Mouse (Mus musculus) limb, embryonic 11.5 days (tissue): ENCODE measurements at regions not wholly inside any gene's neighbourhood (a gene's known extent, or its start where the extent isn't known, plus 50 kb on each side); places are given as distances from the start of the nearest gene placed in this dataset.
A peak's percentile ranks its signal among the peaks of the same experiment; 100 is the strongest.

Experiments
- ATAC-seq: fragments of 200-750 bp; cut with Nextera tagmentation; 2 replicates; pipeline ENCODE4 v1.8.0; 2017; ENCODE audit warnings: low read depth; ENCODE audit not compliant: insufficient number of reproducible peaks, low FRiP score, low TSS enrichment
- DNase-seq: peaks from one replicate; pipeline ENCODE4 v3.0.0-alpha.2; 2015; ENCODE audit warnings: low spot score
- H3K27ac ChIP-seq: fragments of 300-500 bp; sonication (generic); replicated peaks from 2 replicates; pipeline ENCODE4 v1.5.1; 2014; ENCODE audit warnings: low read depth, mild to moderate bottlenecking, low read length
- H3K27me3 ChIP-seq: fragments of 300-500 bp; sonication (generic); 2 replicates; pipeline ENCODE4 v1.6.1; 2014; ENCODE audit warnings: mild to moderate bottlenecking, low read length, mixed read lengths; ENCODE audit not compliant: control insufficient read depth, insufficient read depth
- H3K36me3 ChIP-seq: fragments of 300-500 bp; sonication (generic); 2 replicates; pipeline ENCODE4 v1.6.1; 2014; ENCODE audit warnings: mild to moderate bottlenecking, low read length, moderate library complexity, mixed read lengths; ENCODE audit not compliant: control insufficient read depth, insufficient read depth
- H3K4me1 ChIP-seq: fragments of 300-500 bp; sonication (generic); 2 replicates; pipeline ENCODE4 v1.6.1; 2014; ENCODE audit warnings: low read length, mixed read lengths; ENCODE audit not compliant: control insufficient read depth, insufficient read depth
- H3K4me2 ChIP-seq: fragments of 300-500 bp; sonication (generic); 2 replicates; pipeline ENCODE4 v1.6.1; 2014; ENCODE audit warnings: low read depth, mild to moderate bottlenecking, moderate library complexity; ENCODE audit not compliant: severe bottlenecking
- H3K4me3 ChIP-seq: fragments of 300-500 bp; sonication (generic); 2 replicates; pipeline ENCODE4 v1.5.1; 2014; ENCODE audit warnings: low read depth, low read length
- H3K9ac ChIP-seq: fragments of 300-500 bp; sonication (generic); 2 replicates; pipeline ENCODE4 v1.6.1; 2014; ENCODE audit warnings: mild to moderate bottlenecking, low read length
- H3K9me3 ChIP-seq: fragments of 300-500 bp; sonication (generic); 2 replicates; pipeline ENCODE4 v1.6.1; 2016; ENCODE audit warnings: low read length; ENCODE audit not compliant: control insufficient read depth
- WGBS: fragments of 180-500 bp; shearing (Covaris S2); extraction: QIAGEN DNeasy Blood & Tissue Kit; methylation state at CpG from one replicate; pipeline ENCODE4 v1.1.7; 2014; 5-methylcytosine and 5-hydroxymethylcytosine counted together

DNA sequence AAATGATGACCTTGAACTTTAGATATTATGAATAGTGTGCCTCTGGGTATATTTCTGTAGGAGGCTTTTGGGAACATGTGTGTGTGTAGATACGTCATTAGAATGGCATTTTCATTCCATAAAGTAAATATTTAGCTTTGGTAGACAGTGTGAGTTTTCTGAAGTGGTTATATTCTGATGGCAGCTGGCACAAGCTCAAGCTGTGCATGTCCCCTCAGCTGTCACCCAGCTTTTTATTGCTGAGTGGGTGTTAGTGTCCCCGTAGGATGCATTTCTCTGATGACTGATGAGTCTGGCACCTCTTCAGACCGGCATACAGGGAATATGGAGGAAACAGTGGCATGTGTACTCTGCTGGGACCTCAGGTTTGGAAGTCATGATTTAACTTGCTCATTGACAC is 96.7 kb downstream of the Bod1 start:
- H3K9ac ChIP-seq: no peak overlapping the region
- no peak for ATAC-seq
- 73% methylated on average over 3 of the region's 3 CpGs for WGBS

DNA sequence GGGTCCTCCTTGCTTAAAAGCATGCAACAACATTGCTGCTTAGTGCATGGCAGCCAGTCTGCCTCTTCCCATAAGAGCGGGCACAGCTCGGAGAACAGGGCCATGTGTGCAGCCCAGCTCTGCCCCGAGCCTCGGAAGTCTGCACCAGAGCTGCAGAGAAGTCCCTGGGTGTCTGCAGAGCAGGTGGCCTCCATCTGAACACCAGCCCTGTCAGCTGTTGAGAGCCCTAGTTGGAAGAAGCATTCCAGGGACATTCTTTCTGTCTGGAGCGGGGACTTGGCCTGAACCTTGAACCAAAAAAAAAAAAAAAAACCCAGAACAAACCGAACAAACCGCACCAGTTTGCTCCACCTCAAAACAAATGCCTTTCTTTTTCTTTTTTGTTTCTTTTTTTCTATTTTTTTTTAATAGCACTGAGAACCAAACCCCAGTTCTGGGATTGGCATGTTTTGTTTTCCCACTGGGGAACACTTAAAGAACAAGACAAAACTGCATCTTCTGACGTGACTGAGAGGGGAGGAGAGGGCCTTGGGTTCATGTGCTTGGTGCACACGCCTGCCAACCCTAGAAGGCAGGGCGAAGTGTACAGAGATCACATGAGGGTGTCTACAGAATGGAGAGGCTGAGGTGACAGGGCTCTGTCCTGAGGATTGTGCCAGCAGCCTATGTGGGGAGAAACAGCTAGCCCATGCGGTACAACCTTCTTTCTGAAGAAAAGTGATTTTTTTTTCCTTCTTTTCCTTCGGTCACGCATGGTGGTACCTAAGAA is 106.8 kb downstream of the Bod1 start:
- DNase-seq (no peak), ATAC-seq (no peak)
- H3K4me1 ChIP-seq: no peaks in the 10 kb centered on the region
- no peaks in the 10 kb centered on the region for H3K36me3 ChIP-seq
- no peak overlapping the region for H3K4me2 ChIP-seq
- no peak overlapping the region for H3K9ac ChIP-seq
- 81% methylated on average over 13 of the region's 13 CpGs for WGBS
- no peak overlapping the region for H3K4me3 ChIP-seq
- H3K27ac ChIP-seq: no peak overlapping the region
- H3K27me3 ChIP-seq: no peaks in the 10 kb centered on the region
- H3K9me3 ChIP-seq: no peaks in the 10 kb centered on the region

More for the DNA sequence above, 96.7 kb downstream of the Bod1 start:
- no peaks in the 10 kb centered on the region for H3K36me3 ChIP-seq
- no peak for DNase-seq
- H3K4me3 ChIP-seq: no peak overlapping the region
- H3K27ac ChIP-seq: no peak overlapping the region
- H3K4me1 ChIP-seq: no peaks in the 10 kb centered on the region
- H3K4me2 ChIP-seq: no peak overlapping the region
- no peaks in the 10 kb centered on the region for H3K27me3 ChIP-seq
- H3K9me3 ChIP-seq: no peaks in the 10 kb centered on the region

DNA sequence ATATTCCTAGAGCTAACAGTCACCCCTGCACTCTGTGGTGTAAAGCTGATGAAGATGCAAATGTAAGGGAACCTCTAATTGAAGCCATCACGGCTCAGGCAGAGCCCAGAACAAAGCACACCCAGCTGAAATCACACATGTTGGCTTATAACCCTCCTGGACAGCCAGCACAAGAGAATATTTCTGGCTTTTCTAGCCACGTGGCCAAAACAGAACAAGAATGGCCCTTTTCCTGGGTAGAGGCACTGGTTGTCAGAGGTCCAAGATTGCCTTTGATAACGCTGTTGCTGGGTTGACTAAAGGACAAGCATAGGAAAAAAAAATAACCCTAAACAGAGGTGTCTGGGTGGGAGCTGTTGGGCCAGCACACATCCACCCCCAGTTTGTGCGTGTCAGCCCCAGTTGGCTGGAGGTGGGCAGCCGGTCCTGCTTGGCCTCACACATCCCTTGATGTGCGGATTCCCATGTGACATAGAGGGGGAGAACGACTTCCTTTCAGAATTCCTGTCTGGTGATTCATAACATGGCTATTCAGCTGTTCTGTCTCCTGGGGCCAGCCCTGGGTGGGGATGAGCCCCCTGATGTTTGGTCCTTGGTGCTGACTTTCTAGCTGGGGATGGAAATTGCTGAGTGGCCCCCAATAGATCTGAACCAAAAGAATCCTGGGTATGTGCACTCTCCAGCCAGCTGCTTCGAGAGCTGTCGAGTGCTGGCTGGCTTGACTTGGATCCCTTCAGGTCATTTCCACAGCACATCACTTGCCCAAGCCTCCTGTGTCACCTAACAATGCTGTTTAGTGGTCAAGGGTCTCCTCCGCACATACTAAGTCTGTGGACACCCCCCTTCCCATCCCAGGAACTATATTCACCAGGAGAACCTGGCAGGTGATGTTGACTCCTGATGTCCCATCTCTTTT is 107.6 kb downstream of the Bod1 start:
- Histone ChIP-seq H3K27ac (no peak overlapping the region), H3K4me1 (no peaks in the 10 kb centered on the region), H3K27me3 (no peaks in the 10 kb centered on the region), H3K36me3 (no peaks in the 10 kb centered on the region), H3K9ac (no peak overlapping the region), H3K9me3 (no peaks in the 10 kb centered on the region), H3K4me2 (no peak overlapping the region), H3K4me3 (no peak overlapping the region)
- no peak for ATAC-seq
- 65% methylated on average over 10 of the region's 10 CpGs for WGBS
- DNase-seq: no peak

DNA sequence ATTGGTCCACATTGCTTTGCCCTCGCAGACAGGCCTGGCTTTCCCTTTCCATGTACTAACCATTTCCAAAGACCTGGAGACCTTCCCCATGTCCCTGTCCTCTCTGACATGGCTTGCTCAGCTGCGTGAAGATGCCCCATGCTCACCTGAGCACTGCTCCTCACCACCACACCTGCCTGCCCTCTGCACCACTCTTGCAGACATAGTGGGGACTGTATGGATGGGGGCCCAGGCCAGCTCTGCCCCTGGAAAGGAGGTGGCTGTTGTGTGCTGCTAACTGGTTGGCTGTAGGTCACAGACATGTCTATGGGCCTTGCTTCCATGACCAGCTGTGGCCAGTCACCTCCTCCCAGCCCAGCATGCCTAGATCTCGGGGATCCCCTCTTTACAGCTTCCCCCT is 108.7 kb downstream of the Bod1 start:
- WGBS: 87% methylated on average over 3 of the region's 3 CpGs
- Histone ChIP-seq H3K4me3 (no peak overlapping the region), H3K9ac (no peak overlapping the region), H3K4me1 (no peaks in the 10 kb centered on the region), H3K36me3 (no peaks in the 10 kb centered on the region), H3K4me2 (no peak overlapping the region), H3K27ac (no peak overlapping the region), H3K27me3 (no peaks in the 10 kb centered on the region), H3K9me3 (no peaks in the 10 kb centered on the region)
- no peak for DNase-seq
- ATAC-seq: no peak

DNA sequence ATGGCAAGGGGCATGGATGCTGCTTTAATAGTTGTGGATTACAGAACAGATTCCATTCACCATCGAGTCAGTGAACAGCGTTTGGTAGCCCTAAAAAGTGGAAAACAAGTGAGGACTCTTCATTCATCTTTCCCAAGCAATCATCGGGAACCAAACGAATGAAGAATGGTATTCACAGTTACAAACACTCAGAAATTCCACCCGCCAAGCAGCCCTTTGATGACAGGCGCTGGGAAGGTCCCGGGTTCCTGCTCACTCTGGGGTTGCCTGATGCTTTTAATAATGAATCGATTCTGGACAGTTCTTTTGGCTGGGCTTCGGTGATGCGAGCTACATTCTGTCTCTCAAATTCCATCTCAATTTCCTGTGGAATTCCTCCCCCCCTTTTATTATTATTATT is 110.9 kb downstream of the Bod1 start:
- no peaks in the 10 kb centered on the region for H3K36me3 ChIP-seq
- no peak overlapping the region for H3K4me3 ChIP-seq
- no peak for ATAC-seq
- H3K9ac ChIP-seq: no peak overlapping the region
- no peak overlapping the region for H3K4me2 ChIP-seq
- 84% methylated on average over 10 of the region's 10 CpGs for WGBS
- H3K4me1 ChIP-seq: no peaks in the 10 kb centered on the region
- H3K27ac ChIP-seq: no peak overlapping the region
- no peak for DNase-seq
- H3K9me3 ChIP-seq: no peaks in the 10 kb centered on the region
- no peaks in the 10 kb centered on the region for H3K27me3 ChIP-seq

DNA sequence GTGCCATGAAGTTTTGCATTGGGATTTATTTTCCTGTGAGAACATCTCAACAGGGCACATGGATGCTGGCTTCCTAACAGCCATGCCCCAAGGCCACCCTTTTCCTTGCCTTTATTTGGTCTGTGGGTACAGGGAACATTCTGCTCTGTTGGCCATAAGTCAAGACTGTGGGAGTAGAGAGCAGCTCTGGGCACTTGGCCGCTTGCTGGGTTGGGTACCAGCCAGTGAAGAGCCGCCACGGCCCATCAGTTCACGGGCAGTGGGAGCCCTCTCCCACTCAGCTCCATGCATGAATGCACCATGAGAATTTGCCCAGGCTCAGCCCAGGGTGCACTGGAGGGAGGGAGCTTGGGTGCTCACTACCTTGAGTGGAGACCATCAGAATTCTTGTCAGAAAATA is 116.6 kb downstream of the Bod1 start:
- H3K9me3 ChIP-seq: no peaks in the 10 kb centered on the region
- no peak for ATAC-seq
- WGBS: 92% methylated on average over 4 of the region's 4 CpGs
- no peaks in the 10 kb centered on the region for H3K36me3 ChIP-seq
- DNase-seq: no peak
- H3K9ac ChIP-seq: no peak overlapping the region
- no peak overlapping the region for H3K4me2 ChIP-seq
- 0 out of 2 replicates have a peak, but pooled peaks cover 4% of the 10 kb centered on the region for H3K4me1 ChIP-seq
- H3K27me3 ChIP-seq: no peaks in the 10 kb centered on the region
- H3K4me3 ChIP-seq: no peak overlapping the region
- H3K27ac ChIP-seq: no peak overlapping the region

DNA sequence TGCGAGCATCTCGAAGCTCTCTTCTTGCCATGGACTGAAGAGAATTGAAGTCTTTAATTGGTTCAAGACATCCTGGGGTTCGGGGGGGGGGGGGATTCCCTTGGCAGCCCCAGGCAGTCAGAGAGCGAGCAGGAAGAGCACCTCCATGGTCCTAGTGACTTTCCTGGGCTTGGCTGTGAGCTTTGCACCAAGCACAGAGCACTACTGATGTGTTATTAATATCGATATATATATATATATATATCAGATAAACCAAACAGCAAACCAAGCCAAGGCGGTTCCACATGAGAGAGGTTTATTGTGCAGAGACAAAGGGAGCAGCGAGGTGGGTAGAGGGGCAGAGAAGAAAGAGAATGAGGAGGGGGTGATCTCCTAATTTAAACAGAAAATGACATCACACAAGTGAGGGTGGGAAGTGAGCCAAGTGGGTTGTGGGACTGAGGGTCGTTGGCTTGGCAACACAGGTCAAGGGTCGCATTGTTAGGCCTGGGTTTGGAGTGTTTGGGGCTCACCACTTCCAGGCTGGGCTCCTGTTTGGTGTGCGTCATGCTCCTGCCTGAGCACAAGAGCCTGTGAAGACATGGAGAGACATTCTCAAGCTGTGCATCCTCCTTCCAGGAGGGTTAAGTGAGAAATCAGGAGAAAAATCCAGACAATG is 119.9 kb downstream of the Bod1 start:
- no peak overlapping the region for H3K4me2 ChIP-seq
- no peak overlapping the region for H3K27ac ChIP-seq
- no peaks in the 10 kb centered on the region for H3K27me3 ChIP-seq
- no peak overlapping the region for H3K9ac ChIP-seq
- H3K9me3 ChIP-seq: peaks cover 3% of the 10 kb centered on the region; the same call in 1 of the 2 replicates
- 60% methylated on average over 10 of the region's 10 CpGs for WGBS
- 0 out of 2 replicates have a peak, but pooled peaks have one; percentile 21 for ATAC-seq
- no peaks in the 10 kb centered on the region for H3K36me3 ChIP-seq
- H3K4me1 ChIP-seq: 0 out of 2 replicates have a peak, but pooled peaks cover 4% of the 10 kb centered on the region
- no peak for DNase-seq
- no peak overlapping the region for H3K4me3 ChIP-seq
